Mouse (Mus musculus) skeletal muscle tissue, adult 2 months (tissue): ENCODE results near the gene Zbtb6.
A peak's percentile ranks its signal among the peaks of the same experiment; 100 is the strongest.

Source experiments
- DNase-seq: peaks from one replicate; pipeline ENCODE4 v3.0.0-alpha.2; 2012; ENCODE audit warnings: low read depth, low spot score

The Zbtb6 gene

GRCm38 (mm10) chr2:37442611-37443591 is at the start of gene Zbtb6, which contains the start of the genes Zbtb26 and Rabgap1:
Gene Zbtb6 (minus strand): TSS chr2:37443171.
Gene Zbtb26 (minus strand): TSS chr2:37443135.
Gene Rabgap1 (plus strand): TSS chr2:37443279.
- peak; percentile 92 for DNase-seq

GRCm38 (mm10) chr2:37488956-37489355 is 46.0 kb upstream of the Zbtb6 start:
- DNase-seq = no peak

DNA sequence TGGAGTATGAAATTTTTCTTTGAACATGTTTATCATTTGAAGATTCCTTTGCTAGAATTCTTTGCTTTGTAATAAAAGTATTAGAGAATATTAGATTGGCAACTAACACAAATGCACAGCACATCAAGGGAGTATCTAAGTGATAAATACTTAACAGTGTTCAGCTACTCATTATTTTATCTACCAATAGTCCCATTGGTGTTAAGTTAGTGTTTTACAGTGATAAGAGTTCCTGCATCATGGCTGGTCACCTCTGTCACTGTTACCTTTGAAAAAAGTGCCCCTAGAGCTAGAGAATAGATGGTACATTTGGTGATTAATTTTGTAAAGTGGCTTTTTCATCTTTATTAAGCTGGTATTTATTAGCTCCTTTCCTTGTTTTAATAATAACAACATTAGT is 43.4 kb upstream of the Zbtb6 start:
- DNase-seq = no peak

DNA sequence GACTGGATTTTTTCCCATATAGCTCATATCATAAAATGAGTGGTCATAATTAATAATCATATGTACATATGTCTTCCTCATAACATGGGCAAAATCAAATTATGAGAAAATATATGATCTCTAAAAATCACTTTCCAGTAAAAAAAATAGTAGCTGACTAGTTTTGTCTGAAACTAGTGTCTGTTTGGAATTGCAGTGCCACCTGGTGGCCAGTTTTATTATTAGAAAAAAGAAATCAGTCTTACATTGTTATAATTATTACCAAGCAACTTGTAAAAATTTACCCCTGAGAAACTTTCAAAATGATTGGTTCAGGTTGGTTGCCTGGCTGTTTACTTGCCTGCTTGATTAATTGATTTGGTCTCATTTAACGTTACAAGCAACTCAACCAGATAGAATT is 42.4 kb upstream of the Zbtb6 start:
- DNase-seq = peak; percentile 9

- DNase-seq = no peak
These were observed 41.2 kb upstream of the Zbtb6 start for GRCm38 (mm10) chr2:37484165-37484564.

- no peak for DNase-seq
These were observed 37.1 kb upstream of the Zbtb6 start for GRCm38 (mm10) chr2:37480039-37480438.

- DNase-seq = no peak
These were observed 36.6 kb upstream of the Zbtb6 start for GRCm38 (mm10) chr2:37479559-37479958.

GRCm38 (mm10) chr2:37466266-37466665 is 23.3 kb upstream of the Zbtb6 start:
- no peak for DNase-seq

GRCm38 (mm10) chr2:37460707-37461106 is 17.7 kb upstream of the Zbtb6 start:
- DNase-seq = no peak

DNA sequence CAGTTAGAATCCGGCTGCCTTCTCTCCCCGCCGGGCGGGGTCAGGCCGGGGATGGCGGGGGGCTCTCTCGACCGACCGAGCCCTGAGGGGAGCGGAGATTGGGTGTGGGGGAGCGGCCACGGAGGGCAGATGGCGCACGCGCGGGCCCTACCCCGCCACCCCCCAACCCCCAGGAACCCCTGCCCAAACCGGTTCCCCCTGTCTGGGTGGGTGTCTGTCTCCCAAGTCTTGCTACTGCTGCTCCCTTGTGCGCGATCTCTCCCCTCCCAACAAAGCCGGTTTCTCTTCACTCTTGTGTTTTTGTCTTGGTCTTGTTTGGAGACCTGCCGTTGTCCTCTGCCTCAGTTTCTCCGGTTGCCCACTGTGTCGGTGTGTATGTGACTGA is 9.4 kb upstream of the Zbtb6 start:
- no peak for DNase-seq

- DNase-seq = peak; percentile 94
These were observed 8.8 kb upstream of the Zbtb6 start for GRCm38 (mm10) chr2:37451667-37452375.

- DNase-seq = no peak
These were observed 11.4 kb downstream of the Zbtb6 start for GRCm38 (mm10) chr2:37431609-37432008.

DNA sequence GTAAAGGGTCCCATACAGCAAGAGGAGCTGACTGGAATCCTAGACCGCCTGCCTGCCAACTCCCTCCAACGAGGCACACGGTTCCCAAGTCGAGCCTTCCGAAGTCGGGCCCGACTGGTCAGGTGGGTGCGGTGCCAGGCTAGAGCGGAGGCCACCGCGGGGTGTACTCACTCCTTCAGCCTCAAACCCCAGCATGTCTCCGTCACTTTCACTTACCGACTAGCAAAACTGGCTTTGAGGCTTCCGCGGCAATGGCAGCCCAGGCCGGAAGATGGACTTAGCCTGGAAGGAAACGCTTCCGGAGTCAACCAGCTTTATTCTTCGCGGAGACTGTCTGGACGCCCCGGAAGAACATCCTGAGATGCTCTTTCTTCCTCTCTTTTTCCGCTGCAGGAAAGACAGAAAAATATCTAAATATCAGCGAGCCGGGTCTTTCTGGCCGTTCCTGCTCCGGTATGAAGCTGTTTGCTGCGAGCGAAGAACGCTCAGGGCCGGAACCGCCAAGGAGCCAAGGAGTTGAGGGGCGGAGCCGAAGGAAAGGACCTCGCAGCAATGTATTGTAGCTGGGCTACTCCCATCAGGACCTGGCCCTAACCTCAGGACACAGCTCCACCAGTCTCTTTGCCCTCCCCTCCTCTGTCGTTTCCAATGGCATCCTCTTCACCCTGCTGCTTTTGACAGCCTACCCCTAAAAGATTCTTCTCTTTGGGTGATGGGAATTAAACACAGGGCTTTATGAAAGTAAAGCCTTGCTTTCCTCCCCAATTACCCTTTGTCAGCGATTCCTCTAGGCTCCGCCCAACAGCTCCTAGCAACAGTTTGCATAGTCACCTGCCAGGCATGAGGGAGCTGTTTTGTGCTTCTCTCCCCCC is 12.1 kb downstream of the Zbtb6 start:
- DNase-seq = peak; percentile 80

DNA sequence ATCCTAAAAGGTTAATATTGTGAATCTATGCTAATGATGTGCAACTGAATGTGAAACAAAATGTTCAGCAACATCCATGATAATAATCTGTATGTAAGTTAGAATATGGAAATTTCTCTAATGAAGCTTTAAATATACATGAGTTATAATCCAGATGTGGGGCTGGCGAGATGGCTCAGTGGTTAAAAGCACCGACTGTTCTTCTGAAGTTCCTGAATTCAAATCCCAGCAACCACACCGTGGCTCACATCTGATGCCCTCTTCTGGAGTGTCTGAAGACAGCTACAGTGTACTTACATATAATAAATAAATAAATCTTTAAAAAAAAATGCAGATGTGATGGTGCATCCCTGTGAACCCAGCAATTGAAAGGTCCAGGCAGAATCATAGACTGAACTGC is 19.3 kb downstream of the Zbtb6 start:
- no peak for DNase-seq

- DNase-seq = peak; percentile 98
These were observed 20.4 kb downstream of the Zbtb6 start, which contains the start of gene Rc3h2 for GRCm38 (mm10) chr2:37422306-37423304. Gene Rc3h2 (minus strand): TSS chr2:37422903.

- no peak for DNase-seq
These were observed 21.1 kb downstream of the Zbtb6 start for GRCm38 (mm10) chr2:37421903-37422302.

- DNase-seq = no peak
These were observed 47.4 kb downstream of the Zbtb6 start for GRCm38 (mm10) chr2:37395539-37395938.

DNA sequence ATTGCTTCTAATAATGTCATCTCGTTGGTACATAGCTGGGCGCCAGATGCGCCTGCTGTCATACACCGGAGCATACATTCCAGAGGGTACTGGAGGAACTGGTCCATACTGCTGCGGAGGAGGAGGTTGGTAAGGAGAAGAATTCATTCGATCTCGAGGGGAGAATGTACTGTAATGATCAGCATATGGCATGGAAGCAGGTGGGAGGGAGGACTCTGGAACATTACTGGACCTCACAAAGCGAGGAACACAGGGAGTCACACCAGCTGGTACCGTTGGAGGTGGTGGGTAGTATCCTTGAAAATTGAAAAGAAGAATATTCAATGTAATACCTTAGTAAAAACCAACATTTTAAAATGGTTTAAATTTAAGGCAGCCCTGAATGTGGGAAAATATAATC is 60.0 kb downstream of the Zbtb6 start:
- DNase-seq = no peak

DNA sequence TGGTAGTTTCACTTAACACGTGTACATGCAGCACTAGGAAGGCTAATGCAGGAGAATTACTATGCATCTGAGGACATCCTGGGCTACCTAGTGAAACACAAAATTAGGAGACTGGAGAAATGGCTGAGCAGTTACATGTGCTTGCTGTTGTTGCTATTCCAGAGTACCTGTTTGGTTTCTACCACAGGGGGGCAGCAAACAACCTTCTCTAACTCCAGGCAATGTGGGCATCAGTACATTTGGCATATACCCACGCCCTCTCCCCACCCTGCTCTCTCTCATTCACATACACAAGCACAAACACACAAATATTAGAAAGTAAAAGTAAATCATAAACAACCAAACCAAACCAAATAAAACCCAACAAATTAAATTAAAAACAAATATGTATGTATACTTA is 62.8 kb downstream of the Zbtb6 start:
- DNase-seq = peak; percentile 19

GRCm38 (mm10) chr2:37376018-37376417 is 67.0 kb downstream of the Zbtb6 start:
- no peak for DNase-seq
